Mouse (Mus musculus) thymus, postnatal 14 days (tissue): ENCODE measurements around the gene Gm11492.

Experiments used
- DNase-seq: peaks from one replicate; pipeline ENCODE4 v3.0.0; 2021

Gene Gm11492

DNA sequence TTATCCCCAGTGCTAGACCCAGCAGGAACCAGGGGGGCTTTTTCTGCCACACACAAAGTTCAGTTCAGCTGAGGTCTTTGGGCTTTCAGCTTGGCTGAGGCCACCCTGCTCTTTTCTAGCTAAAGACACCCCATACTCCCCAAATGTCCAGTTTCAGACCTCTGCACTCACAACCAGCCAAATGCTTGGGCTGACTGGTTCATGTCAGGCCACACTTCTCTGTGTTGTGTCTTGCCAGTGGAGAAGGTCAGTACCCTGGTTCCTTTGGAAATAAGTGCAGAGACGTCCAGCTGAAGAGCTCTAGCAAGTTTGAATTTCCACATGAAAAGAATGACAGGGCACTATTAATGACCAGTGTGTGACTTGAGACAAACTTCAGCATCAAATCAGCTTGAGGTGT lies 13.3 kb downstream of the Gm11492 start:
- DNase-seq: no peak

- DNase-seq: no peak
These were observed 14.2 kb downstream of the Gm11492 start for GRCm38 (mm10) chr11:87580543-87581085.

DNA sequence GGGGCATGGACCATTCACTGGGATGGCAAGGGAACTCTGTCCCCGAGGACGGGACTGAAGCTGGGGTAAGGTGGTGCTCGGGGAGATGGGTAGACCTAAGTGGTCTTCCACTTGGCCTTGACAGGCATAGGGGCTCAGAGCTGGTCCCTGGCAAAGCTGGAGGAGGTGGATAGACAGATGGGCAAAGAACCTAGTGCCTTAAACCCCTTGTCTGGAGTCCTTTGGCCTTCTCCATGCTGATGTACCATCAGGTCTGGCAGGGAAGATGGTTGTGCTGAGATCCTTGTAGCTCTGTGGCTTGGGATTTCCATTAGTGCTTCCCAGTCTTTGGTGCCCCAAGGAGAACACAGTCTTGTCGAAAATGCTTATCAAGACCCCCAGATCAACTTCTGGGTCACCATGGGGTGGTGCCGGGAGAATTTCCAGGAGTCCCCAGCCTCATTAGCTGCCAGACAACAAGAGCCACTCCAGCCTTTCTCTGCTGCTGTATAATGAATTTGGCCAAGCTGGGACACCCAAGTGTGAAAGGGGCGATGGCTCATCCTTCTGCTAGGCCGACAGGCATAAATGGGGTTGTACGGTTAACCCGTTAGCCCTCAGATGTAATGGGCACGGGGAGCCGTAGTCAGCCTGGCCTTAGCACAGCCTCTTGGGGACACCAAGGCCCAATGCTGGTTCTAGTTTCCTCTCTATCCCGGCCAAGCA lies 14.9 kb downstream of the Gm11492 start:
- DNase-seq: no peak

DNA sequence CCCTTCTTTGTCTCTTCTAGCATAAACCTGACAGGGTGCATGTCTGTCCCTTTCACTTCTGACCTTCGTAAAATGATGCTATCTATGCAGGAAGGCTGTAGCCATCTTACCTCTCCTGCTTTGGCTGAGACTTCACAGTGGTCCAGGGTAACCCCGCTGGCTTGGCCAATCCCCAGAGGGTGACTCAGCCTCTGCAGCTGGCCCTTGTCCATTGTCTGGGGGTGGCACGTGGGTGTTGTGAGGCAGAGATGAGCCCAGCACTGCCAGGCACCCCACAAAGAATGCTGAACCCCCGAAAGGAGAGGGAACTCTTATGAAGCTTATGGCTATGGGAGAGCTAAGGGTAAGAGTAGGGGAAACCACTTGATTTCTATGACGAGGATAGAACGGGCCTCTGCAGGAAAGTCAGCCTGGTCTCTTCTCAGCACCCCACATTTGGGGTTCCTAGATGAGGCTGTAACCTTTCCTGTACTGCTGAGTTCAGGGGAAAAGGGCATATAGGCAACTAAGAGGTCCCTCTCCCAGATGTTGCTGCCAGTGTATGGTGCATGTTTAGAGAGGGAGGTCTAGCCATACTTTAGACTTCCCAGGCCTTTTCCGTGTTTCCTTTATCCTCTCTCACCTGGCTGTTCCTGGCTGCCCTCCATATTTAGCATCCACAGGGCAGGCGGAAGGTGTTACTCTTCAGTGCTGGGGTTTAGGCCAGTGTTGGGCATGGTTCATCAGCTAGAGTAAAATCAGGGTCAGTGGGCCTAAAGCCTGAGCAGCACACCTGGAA lies 15.7 kb downstream of the Gm11492 start:
- DNase-seq: no peak

GRCm38 (mm10) chr11:87583291-87584034 lies 17.0 kb downstream of the Gm11492 start:
- DNase-seq: no peak

GRCm38 (mm10) chr11:87584711-87585505 lies 18.5 kb downstream of the Gm11492 start:
- no peak for DNase-seq

DNA sequence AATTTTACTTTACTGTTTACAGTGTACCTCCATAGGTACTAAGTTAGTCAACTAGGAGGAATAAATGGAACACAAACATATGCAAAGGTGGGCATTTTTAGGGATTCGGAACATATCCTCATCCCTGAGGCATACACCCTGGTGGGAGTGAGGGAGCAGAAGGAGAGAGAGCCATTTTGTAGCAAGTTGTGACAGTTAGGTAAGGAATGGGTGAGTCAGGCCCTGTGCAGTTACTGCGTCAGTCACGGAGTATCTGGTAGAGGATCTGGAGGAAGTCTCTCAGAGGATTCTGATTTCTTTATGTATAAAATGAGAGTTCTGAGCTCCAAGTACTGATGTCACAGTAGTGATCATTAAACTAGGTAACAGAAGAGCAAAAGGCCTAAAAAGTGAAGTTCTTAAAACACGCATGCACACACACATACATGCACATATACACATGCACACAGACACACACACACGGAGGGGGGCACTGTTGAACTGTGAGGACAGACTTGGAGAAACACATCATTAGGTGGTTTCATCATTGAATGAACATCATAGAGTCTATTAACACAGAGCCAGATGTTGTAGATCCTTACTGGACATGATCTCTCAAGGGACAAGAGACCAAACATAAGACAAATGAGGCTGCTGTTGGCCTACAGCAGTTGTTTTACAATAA lies 20.9 kb downstream of the Gm11492 start:
- no peak for DNase-seq

GRCm38 (mm10) chr11:87589605-87590004 lies 23.2 kb downstream of the Gm11492 start:
- DNase-seq: no peak

DNA sequence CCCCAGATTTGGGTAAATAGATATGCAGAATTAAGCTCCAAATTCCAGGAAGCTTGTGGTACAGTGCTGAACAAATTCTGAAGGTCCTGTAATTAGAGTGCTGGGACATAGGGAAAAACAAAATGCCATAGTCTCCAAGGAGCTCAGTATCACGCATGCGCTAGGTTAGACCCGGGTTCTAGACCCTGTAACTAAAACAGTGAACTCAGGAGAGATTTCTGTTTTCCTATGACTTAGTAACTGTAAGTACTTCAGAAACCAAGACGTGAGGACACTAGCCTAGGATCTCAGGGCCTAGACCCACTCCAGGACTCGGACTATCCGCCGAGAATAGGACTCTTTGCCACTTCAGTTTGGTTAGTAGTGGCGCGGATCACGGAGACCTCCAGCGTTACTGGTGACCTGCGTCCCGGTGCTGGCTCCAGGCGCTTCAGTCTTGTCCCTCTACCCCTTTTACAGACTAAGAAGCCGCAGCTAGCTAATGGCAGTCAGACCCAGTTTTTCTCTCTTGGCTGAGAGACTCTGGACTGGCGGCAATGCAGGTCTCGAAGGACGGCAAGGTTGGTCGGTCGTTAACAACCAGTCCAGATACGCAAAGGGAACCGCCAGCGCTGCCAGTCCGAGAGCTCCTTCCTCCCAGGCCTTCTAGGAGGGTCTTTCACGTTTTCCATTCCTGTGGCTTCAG lies 24.5 kb downstream of the Gm11492 start:
- DNase-seq: peak; percentile 35

DNA sequence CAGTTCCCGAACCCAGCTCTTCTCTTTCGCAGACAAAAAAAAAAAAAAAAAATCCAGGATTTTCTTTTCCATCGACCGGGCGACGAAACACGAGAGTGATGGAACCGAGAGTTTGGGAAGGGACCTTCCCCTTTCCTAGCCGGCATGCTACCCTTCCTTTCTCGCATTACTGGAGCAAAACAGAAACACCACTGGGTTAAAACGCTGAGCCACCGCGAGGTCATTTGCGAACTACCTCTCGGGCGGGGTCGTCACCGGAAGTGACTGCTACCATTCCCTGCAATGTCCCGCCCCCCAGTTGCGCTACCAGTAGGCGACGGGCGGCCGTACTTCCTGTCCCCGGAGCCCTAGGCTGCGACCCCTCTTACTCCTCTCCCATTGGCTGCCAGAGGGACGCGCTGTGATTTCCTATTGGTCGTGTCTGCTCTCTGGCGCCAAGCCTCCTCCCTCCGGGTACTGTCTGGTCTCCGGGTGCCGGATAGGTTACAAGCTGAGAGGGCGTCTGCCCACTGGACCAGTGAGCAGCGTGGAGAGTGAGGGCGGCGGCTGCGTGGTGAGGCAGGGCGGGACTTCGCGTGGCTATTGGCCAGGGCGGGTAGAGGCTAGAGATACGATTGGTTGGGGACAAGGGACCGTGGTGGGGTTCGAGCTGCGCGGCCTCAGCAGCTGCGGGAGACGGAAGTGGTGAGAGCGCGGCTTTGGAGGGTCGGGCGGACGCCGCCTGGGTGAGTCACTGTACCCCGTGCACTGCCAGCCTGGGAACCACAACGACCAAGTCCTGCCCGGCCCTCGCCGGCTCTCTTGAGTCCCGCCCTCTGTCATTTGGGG lies 25.3 kb downstream of the Gm11492 start, which contains the start of gene Mtmr4:
Gene Mtmr4 (plus strand): TSS at position 637 of the 828 bp plus-strand sequence.
- DNase-seq: peak; percentile 98

DNA sequence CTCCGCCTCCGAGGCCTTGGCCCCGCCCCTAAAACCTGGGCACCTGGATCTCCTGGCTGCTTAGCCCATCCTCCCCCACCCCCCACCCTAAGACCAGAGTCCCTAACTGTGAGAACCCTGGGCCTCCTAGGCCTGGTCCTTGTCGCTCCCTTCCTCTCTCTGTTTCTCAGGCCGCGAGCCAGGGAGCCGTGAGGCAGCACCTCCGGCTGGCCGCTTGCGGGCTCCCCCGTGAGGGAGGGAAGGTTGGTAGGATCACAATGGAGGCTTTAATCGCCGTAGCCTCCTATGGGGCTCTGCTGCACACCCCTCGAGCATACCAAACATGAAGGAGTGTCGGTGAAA lies 25.9 kb downstream of the Gm11492 start:
- no peak for DNase-seq

DNA sequence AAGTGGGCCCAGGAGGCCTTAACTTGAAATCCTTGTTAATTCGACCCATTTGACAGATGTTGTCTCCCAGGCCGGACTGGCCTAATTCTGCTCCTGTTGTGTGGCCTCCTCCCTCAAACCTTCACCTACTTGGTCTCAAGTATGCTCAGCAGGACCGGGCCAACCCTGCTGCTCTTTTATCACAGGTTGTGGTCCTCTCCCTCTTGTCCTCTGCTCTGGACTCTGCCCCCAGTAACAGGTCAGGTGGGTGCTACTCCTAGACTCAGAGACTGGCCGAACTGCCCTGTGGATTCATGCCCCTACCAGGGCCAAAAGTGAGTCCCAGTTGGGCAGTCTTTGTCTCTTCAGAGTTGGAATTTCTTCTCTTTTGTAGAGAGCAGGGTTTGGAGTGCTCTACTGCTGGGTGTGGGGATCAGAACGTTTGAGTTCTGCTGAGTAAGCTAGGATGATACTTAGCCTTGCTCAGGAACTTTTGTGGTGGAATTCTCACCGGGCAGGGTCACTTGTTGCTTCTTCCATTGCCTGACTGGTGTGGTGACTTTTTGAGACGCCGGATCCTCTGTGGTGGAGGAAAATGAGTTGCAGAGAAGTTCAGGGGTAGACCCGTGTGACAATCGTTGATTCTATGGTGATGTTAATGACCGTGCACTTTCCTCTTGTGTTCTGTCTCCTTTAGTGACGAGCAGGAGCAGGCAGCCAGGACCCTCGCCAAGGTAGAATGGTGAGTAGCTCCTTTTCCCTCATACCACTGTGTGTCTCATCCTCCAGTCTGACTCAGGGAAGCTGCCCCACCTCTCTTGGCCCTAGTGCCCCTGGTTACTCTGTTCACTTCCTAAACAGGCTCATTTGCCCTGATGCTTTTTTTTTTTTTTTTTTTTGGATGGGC lies 26.5 kb downstream of the Gm11492 start:
- no peak for DNase-seq

- DNase-seq: peak; percentile 82
These were observed 28.9 kb downstream of the Gm11492 start for GRCm38 (mm10) chr11:87595327-87595841.

DNA sequence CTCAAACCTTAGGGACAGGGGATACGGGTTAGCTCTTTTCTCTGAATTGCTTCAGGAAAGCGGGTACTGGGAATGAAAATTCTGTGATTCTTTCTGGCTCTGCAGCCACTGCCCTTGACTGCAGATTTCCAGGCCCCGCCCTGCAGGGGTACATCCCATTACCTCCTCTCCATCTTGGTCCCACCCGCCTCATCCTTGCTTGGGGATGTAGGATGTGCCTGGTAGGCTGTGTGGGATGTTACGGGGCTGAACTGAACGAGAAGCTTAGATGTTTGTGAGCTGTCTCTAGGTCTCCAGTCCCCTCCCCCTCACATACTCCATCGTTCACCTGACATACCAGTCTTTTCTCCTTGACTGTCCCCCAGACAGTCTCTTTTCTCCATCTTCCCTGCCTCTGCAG lies 29.5 kb downstream of the Gm11492 start:
- DNase-seq: no peak

GRCm38 (mm10) chr11:87596492-87596891 lies 30.0 kb downstream of the Gm11492 start:
- DNase-seq: no peak

- no peak for DNase-seq
These were observed 30.6 kb downstream of the Gm11492 start for GRCm38 (mm10) chr11:87597061-87597460.

- no peak for DNase-seq
These were observed 33.1 kb downstream of the Gm11492 start for GRCm38 (mm10) chr11:87599395-87600089.

DNA sequence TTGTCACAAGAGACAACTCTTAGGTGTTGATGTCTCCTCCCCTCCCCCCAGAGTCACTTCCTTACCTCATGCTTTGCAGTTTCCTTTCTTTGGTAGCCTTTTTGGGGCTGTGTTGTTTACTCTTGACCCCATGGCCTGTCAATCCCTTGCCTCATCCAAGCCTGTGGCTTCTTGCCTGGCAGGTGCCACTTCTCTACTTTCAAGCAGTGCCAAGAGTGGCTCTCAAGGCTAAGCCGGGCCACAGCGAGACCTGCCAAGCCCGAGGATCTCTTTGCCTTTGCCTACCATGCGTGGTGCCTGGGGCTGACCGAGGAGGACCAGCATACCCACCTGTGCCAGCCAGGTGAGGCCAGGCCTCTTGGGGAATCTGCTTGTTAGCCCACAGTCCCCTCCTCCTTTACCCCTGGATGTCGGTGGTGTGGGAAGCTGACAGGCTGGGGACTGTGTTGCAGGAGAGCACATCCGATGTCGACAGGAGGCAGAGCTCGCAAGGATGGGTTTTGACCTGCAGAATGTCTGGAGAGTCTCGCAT lies 33.9 kb downstream of the Gm11492 start:
- no peak for DNase-seq
